Mouse (Mus musculus) c-Kit-positive CD71-negative TER-119-negative erythroid progenitor cells, embryonic 14.5 days (primary cell): ENCODE measurements around the gene Cops2.

Experiments
- DNase-seq: peaks from one replicate; pipeline ENCODE4 v3.0.0-alpha.2; 2013; ENCODE audit warnings: low read depth

The Cops2 gene

GRCm38 (mm10) chr2:125826201-125826600 is 32.7 kb downstream of the Cops2 start:
- DNase-seq, result no peak

GRCm38 (mm10) chr2:125820397-125820796 is 38.5 kb downstream of the Cops2 start:
- no peak for DNase-seq

GRCm38 (mm10) chr2:125813972-125814595 is 44.9 kb downstream of the Cops2 start:
- no peak for DNase-seq

- no peak for DNase-seq
Measured at GRCm38 (mm10) chr2:125811332-125811731, 47.6 kb downstream of the Cops2 start.

GRCm38 (mm10) chr2:125809551-125809950 is 49.4 kb downstream of the Cops2 start:
- DNase-seq, result no peak

GRCm38 (mm10) chr2:125805826-125806225 is 53.1 kb downstream of the Cops2 start:
- DNase-seq, result no peak

- no peak for DNase-seq
Measured at GRCm38 (mm10) chr2:125801947-125802346, 57.0 kb downstream of the Cops2 start.

GRCm38 (mm10) chr2:125801038-125801437 is 57.9 kb downstream of the Cops2 start:
- no peak for DNase-seq

GRCm38 (mm10) chr2:125800428-125800827 is 58.5 kb downstream of the Cops2 start:
- DNase-seq, result no peak

GRCm38 (mm10) chr2:125797872-125798271 is 61.1 kb downstream of the Cops2 start:
- no peak for DNase-seq

- no peak for DNase-seq
Measured at GRCm38 (mm10) chr2:125795118-125795517, 63.8 kb downstream of the Cops2 start.

- no peak for DNase-seq
Measured at GRCm38 (mm10) chr2:125794166-125794565, 64.8 kb downstream of the Cops2 start.

- DNase-seq, result no peak
Measured at GRCm38 (mm10) chr2:125792879-125793261, 66.1 kb downstream of the Cops2 start.

- DNase-seq, result no peak
Measured at GRCm38 (mm10) chr2:125792144-125792878, 66.6 kb downstream of the Cops2 start.

GRCm38 (mm10) chr2:125791485-125791885 is 67.5 kb downstream of the Cops2 start:
- peak; percentile 47 for DNase-seq

GRCm38 (mm10) chr2:125790242-125790641 is 68.7 kb downstream of the Cops2 start:
- no peak for DNase-seq

GRCm38 (mm10) chr2:125789265-125789664 is 69.7 kb downstream of the Cops2 start:
- no peak for DNase-seq

- no peak for DNase-seq
Measured at GRCm38 (mm10) chr2:125788785-125789184, 70.2 kb downstream of the Cops2 start.

- DNase-seq, result no peak
Measured at GRCm38 (mm10) chr2:125788351-125788750, 70.6 kb downstream of the Cops2 start.

- DNase-seq, result no peak
Measured at GRCm38 (mm10) chr2:125785021-125785420, 73.9 kb downstream of the Cops2 start.

- no peak for DNase-seq
Measured at GRCm38 (mm10) chr2:125784392-125784791, 74.5 kb downstream of the Cops2 start.

GRCm38 (mm10) chr2:125783868-125784267 is 75.1 kb downstream of the Cops2 start:
- DNase-seq, result no peak

GRCm38 (mm10) chr2:125782719-125783109 is 76.2 kb downstream of the Cops2 start, which contains the start of gene Secisbp2l:
Gene Secisbp2l, minus strand, starts transcription at chr2:125782870.
- peak; percentile 68 for DNase-seq
